Mouse (Mus musculus) retina, postnatal 1 day (tissue): Measurements from ENCODE around the gene Gmds.
A peak's percentile ranks its signal among the peaks of the same experiment; 100 is the strongest.

Source experiments
- DNase-seq: peaks from one replicate; pipeline ENCODE4 v3.0.0-alpha.2; 2012

Gene Gmds

GRCm38 (mm10) chr13:32145179-32145578 lies 193.4 kb downstream of the Gmds start:
- no peak for DNase-seq

- no peak for DNase-seq
Measured at GRCm38 (mm10) chr13:32143651-32144050, 194.9 kb downstream of the Gmds start.

GRCm38 (mm10) chr13:32134663-32135273 lies 203.8 kb downstream of the Gmds start:
- peak; percentile 7 for DNase-seq

- DNase-seq: no peak
Measured at GRCm38 (mm10) chr13:32129970-32130369, 208.6 kb downstream of the Gmds start.

GRCm38 (mm10) chr13:32118386-32118785 lies 220.2 kb downstream of the Gmds start:
- DNase-seq: no peak

- no peak for DNase-seq
Measured at GRCm38 (mm10) chr13:32115468-32115867, 223.1 kb downstream of the Gmds start.

GRCm38 (mm10) chr13:32113875-32114274 lies 224.7 kb downstream of the Gmds start:
- no peak for DNase-seq

GRCm38 (mm10) chr13:32088303-32088977 lies 250.1 kb downstream of the Gmds start:
- no peak for DNase-seq

GRCm38 (mm10) chr13:32080520-32081249 lies 257.9 kb downstream of the Gmds start:
- DNase-seq: no peak

- DNase-seq: no peak
Measured at GRCm38 (mm10) chr13:32073630-32074029, 264.9 kb downstream of the Gmds start.

- DNase-seq: peak; percentile 50
Measured at GRCm38 (mm10) chr13:32055321-32055720, 283.2 kb downstream of the Gmds start.

GRCm38 (mm10) chr13:32053587-32053986 lies 285.0 kb downstream of the Gmds start:
- no peak for DNase-seq

GRCm38 (mm10) chr13:32047980-32048959 lies 290.3 kb downstream of the Gmds start:
- DNase-seq: no peak

- DNase-seq: no peak
Measured at GRCm38 (mm10) chr13:32046961-32047360, 291.6 kb downstream of the Gmds start.

- DNase-seq: peak; percentile 28
Measured at GRCm38 (mm10) chr13:32042748-32043147, 295.8 kb downstream of the Gmds start.

- DNase-seq: no peak
Measured at GRCm38 (mm10) chr13:32040822-32041221, 297.7 kb downstream of the Gmds start.

- DNase-seq: no peak
Measured at GRCm38 (mm10) chr13:32036902-32037301, 301.6 kb downstream of the Gmds start.

GRCm38 (mm10) chr13:32034799-32035448 lies 303.6 kb downstream of the Gmds start:
- DNase-seq: no peak

GRCm38 (mm10) chr13:32034139-32034538 lies 304.4 kb downstream of the Gmds start:
- DNase-seq: no peak

GRCm38 (mm10) chr13:32026226-32026975 lies 312.1 kb downstream of the Gmds start:
- DNase-seq: no peak

- no peak for DNase-seq
Measured at GRCm38 (mm10) chr13:32024822-32025221, 313.7 kb downstream of the Gmds start.
